Mouse (Mus musculus): Measurements from ENCODE around the gene Zfp275. TPM values are rescaled to one million over a fixed set of nuclear protein-coding genes. Genes with fewer than 3 reads are reported as not detected.

The Zfp275 gene
- total and polyA plus RNA-seq, 3 experiments = 15.5 to 19.1 (median 17.9) TPM

DNA sequence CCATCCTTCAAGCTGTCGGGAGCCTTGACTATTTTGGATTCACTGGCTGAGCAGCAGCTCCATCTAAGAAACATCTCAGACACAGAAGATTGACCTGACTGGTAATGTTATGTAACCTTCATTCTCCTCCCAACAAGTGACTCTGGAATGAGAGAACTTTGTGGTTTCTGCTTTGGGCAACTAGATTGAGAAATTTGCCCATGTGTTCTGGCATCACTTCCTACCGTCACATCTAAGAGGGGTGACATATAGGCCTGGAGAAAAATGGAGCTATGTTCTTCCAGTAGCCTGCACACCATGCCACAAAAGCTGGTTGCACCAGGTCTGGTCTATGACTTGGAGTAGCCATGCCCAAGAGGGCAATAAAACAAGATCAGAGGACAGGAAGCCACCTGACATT, 13.7 kb downstream of the Zfp275 start:
- H3K36me3 ChIP-seq (replicated peaks in 1 of 2; ENCODE audit: control insufficient read depth in 1 of 2, insufficient read depth in 1 of 2, low read length in 1 of 2) = peaks cover 56 to 82% of the 10 kb centered on the region in 2 experiments
- no peak overlapping the region for H3K27ac ChIP-seq (ENCODE audit: insufficient read depth, low read depth)
- in situ Hi-C loops (cut with MboI; ENCODE audit: low pct_ligation_motif_present, low pct_unique_long_range_greater_than_20kb, low sequenced_read_pairs) = no loop called here
- no peaks in the 10 kb centered on the region for H3K9me3 ChIP-seq (replicated peaks; ENCODE audit: low read length)
- TF ChIP-seq ZNF384 (IDR thresholded peaks at IDR 0.05; ENCODE audit: low read depth, low read length) (no peak), SMC3 (IDR thresholded peaks at IDR 0.05; ENCODE audit: low read depth, low read length) (no peak), CHD2 (IDR thresholded peaks at IDR 0.05; ENCODE audit: low read length) (no peak)
- H3K4me1 ChIP-seq (ENCODE audit: control insufficient read depth in 1 of 2, insufficient read depth in 2 of 2) = peaks cover 5 to 10% of the 10 kb centered on the region in 2 experiments
- DNase-seq (ENCODE audit: extremely low read depth) = no peak
- no peaks in the 10 kb centered on the region for H3K27me3 ChIP-seq (replicated peaks)
- no peak overlapping the region for H3K4me2 ChIP-seq (ENCODE audit: insufficient read depth, low read depth, poor library complexity, severe bottlenecking)
- H3K4me3 ChIP-seq (replicated peaks in 1 of 3; ENCODE audit: low read depth in 2 of 3, low read length in 2 of 3, poor library complexity in 1 of 3) = no peak overlapping the region
- peaks cover 2% of the 10 kb centered on the region; the same call in 1 of the 2 replicates for H3K79me2 ChIP-seq (replicated peaks; ENCODE audit: control insufficient read depth, extremely low read depth, insufficient read depth, poor library complexity, severe bottlenecking)
- dilution Hi-C loops (cut with MboI; ENCODE audit: extremely low pct_ligation_motif_present, extremely low pct_unique_long_range_greater_than_20kb, low sequenced_read_pairs) = no loop called here
- no peak overlapping the region for H3K9ac ChIP-seq (ENCODE audit: insufficient read depth, low read depth)

- Histone ChIP-seq H3K9me3 (replicated peaks; ENCODE audit: low read length) (no peaks in the 10 kb centered on the region), H3K4me3 (replicated peaks in 1 of 3; ENCODE audit: low read depth in 2 of 3, low read length in 2 of 3, poor library complexity in 1 of 3) (no peak overlapping the region), H3K4me1 (ENCODE audit: control insufficient read depth in 1 of 2, insufficient read depth in 2 of 2) (peaks cover 5 to 10% of the 10 kb centered on the region in 2 experiments), H3K27ac (ENCODE audit: insufficient read depth, low read depth) (no peak overlapping the region), H3K9ac (ENCODE audit: insufficient read depth, low read depth) (no peak overlapping the region), H3K36me3 (replicated peaks in 1 of 2; ENCODE audit: control insufficient read depth in 1 of 2, insufficient read depth in 1 of 2, low read length in 1 of 2) (peaks cover 50 to 77% of the 10 kb centered on the region in 2 experiments), H3K27me3 (replicated peaks) (no peaks in the 10 kb centered on the region), H3K4me2 (ENCODE audit: insufficient read depth, low read depth, poor library complexity, severe bottlenecking) (no peak overlapping the region), H3K79me2 (replicated peaks; ENCODE audit: control insufficient read depth, extremely low read depth, insufficient read depth, poor library complexity, severe bottlenecking) (peaks cover 2% of the 10 kb centered on the region; the same call in 1 of the 2 replicates)
- DNase-seq (ENCODE audit: extremely low read depth) = no peak
- in situ Hi-C loops (cut with MboI; ENCODE audit: low pct_ligation_motif_present, low pct_unique_long_range_greater_than_20kb, low sequenced_read_pairs) = no loop called here
- dilution Hi-C loops (cut with MboI; ENCODE audit: extremely low pct_ligation_motif_present, extremely low pct_unique_long_range_greater_than_20kb, low sequenced_read_pairs) = no loop called here
- TF ChIP-seq ZNF384 (IDR thresholded peaks at IDR 0.05; ENCODE audit: low read depth, low read length) (no peak), RAD21 (IDR thresholded peaks at IDR 0.05; ENCODE audit: low read depth, low read length) (no peak), GABPA (IDR thresholded peaks at IDR 0.05; ENCODE audit: insufficient replicate concordance, low read depth, low read length) (no peak), E2F4 (IDR thresholded peaks at IDR 0.05; ENCODE audit: insufficient replicate concordance, low read depth, low read length) (no peak), PAX5 (IDR thresholded peaks at IDR 0.05; ENCODE audit: low read length) (no peak), IRF4 (IDR thresholded peaks at IDR 0.05; ENCODE audit: low read depth, low read length) (no peak), MAX (IDR thresholded peaks at IDR 0.05; ENCODE audit: low read length) (no peak), USF2 (conservative IDR thresholded peaks at IDR 0.05; ENCODE audit: low read depth, low read length) (no peak), ELF1 (IDR thresholded peaks at IDR 0.05; ENCODE audit: low read depth, low read length) (no peak), POLR2A (IDR thresholded peaks at IDR 0.05; ENCODE audit: low read depth, low read length) (no peak), CHD2 (IDR thresholded peaks at IDR 0.05; ENCODE audit: low read length) (no peak), NELFE (IDR thresholded peaks at IDR 0.05; ENCODE audit: low read depth, low read length) (no peak), MYC (IDR thresholded peaks at IDR 0.05; ENCODE audit: low read depth, low read length) (no peak), ZKSCAN1 (IDR thresholded peaks at IDR 0.05; ENCODE audit: borderline replicate concordance, low read depth, low read length) (no peak), USF1 (IDR thresholded peaks at IDR 0.05; ENCODE audit: low read depth, low read length) (no peak), MXI1 (IDR thresholded peaks at IDR 0.05; ENCODE audit: low read depth, low read length) (no peak), MEF2A (IDR thresholded peaks at IDR 0.05; ENCODE audit: borderline replicate concordance, low read depth, low read length) (no peak), SIN3A (IDR thresholded peaks at IDR 0.05; ENCODE audit: low read length) (no peak), JUN (IDR thresholded peaks at IDR 0.05; ENCODE audit: insufficient read depth, low read depth, low read length) (no peak), EP300 (IDR thresholded peaks at IDR 0.05; ENCODE audit: low read length) (no peak)
Measured at GRCm38 (mm10) chrX:73356719-73357118, 14.3 kb downstream of the Zfp275 start.
